In the genomic region with DNA sequence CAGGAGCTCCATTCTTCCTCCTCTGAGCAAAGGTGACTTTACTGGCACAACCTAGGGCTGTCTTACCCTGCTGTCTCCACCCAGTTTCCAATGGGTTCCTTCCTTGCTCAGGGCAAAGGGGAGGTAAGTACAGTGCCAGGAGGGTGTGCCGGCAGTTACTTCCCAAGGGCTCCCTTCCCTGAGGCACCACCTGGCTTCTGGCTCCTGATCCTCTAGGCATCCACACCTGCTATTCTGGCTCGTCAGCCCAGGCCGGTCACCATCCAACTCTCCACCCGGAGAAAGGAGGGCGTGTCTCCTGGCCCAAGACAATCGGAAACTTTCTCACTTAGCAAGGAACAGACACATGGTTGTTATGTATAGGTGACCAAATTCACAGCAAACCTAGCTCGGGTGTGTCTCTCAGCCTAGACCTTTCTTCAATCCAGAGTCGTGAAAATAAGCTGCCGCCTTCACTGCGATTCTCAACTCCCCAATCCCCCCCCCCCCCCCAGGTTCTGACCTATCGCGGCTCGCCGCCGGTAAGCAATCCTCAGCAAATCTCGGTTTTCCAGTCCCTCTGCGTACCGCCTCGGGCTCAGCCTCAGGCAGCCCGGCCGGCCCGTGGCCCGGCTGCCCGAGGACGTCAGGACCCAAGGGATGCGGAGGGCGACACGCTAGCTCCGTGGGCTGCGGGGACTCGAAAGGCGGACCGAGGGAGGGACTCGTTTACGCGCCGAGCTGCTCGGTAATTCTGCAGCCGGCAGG, we compare ENCODE assay signal across 9 mouse cellular contexts. TPM values are rescaled to one million over a fixed set of nuclear protein-coding genes. Genes with fewer than 3 reads are reported as not detected.
DNase-seq lines count a peak whose midpoint lies in the region; ATAC-seq and TF ChIP-seq lines count a peak whose summit lies in the region.
"Had no signal": no experiment of that assay in that cellular context is flagged by ENCODE, and none has a peak within 500 bp of the region (broad histone marks: within the 10 kb centered on the region; RNA-seq: fewer than 3 reads in every experiment).

No protein-coding gene starts in this region.

- DNase-seq in adrenal gland, adult 2 months, result peak; percentile 47
- no peak for DNase-seq in adrenal gland, postnatal 25 days
- DNase-seq in G1E (ENCODE audit: low spot score), result no peak
- DNase-seq in kidney, adult 18-20 months, result peak; percentile 68
- DNase-seq in layer of hippocampus, postnatal 25 days (ENCODE audit: extremely low spot score in 1 of 2, low spot score in 1 of 2), result no peak

- no peaks in the 10 kb centered on the region for H3K36me3 ChIP-seq in G1E (replicated peaks)
- no peaks in the 10 kb centered on the region for H3K36me3 ChIP-seq in forebrain, embryonic 16.5 days (ENCODE audit: control insufficient read depth, insufficient read depth)
- no peaks in the 10 kb centered on the region for H3K36me3 ChIP-seq in lung, embryonic 16.5 days (ENCODE audit: control insufficient read depth, insufficient read depth, low read length)

- H3K4me2 ChIP-seq in forebrain, embryonic 16.5 days (ENCODE audit: low read length), result peak overlapping the region; percentile 92
- H3K4me2 ChIP-seq in lung, embryonic 16.5 days (ENCODE audit: low read depth, low read length), result peak overlapping the region; percentile 88

- no peak overlapping the region for H3K27ac ChIP-seq in forebrain, embryonic 16.5 days (ENCODE audit: low read length)
- H3K27ac ChIP-seq in lung, embryonic 16.5 days (ENCODE audit: low read length), result peak overlapping the region; percentile 93

- no peak for TF ChIP-seq CTCF in G1E (IDR thresholded peaks at IDR 0.05; ENCODE audit: low read depth, low read length)

- peak overlapping the region; percentile 75 for H3K4me3 ChIP-seq in G1E (ENCODE audit: low read depth, low read length)
- H3K4me3 ChIP-seq in forebrain, embryonic 16.5 days (replicated peaks; ENCODE audit: low read length), result peak overlapping the region; percentile 73
- H3K4me3 ChIP-seq in lung, embryonic 16.5 days (ENCODE audit: low read length), result peak overlapping the region; percentile 79

- H3K4me1 ChIP-seq in G1E (ENCODE audit: insufficient read depth, low read depth, low read length), result peaks cover 27% of the 10 kb centered on the region
- peaks cover 68% of the 10 kb centered on the region for H3K4me1 ChIP-seq in forebrain, embryonic 16.5 days (replicated peaks; ENCODE audit: control insufficient read depth, insufficient read depth, low read length)
- peaks cover 86% of the 10 kb centered on the region for H3K4me1 ChIP-seq in lung, embryonic 16.5 days (replicated peaks; ENCODE audit: control insufficient read depth, insufficient read depth, low read length)

- H3K9me3 ChIP-seq in G1E (replicated peaks), result no peaks in the 10 kb centered on the region
- H3K9me3 ChIP-seq in forebrain, embryonic 16.5 days (ENCODE audit: control insufficient read depth, low read length), result no peaks in the 10 kb centered on the region
- no peaks in the 10 kb centered on the region for H3K9me3 ChIP-seq in lung, embryonic 16.5 days (ENCODE audit: control insufficient read depth, low read length)

- H3K9ac ChIP-seq in forebrain, embryonic 16.5 days (replicated peaks; ENCODE audit: low read depth, low read length), result peak overlapping the region; percentile 76
- H3K9ac ChIP-seq in lung, embryonic 16.5 days (ENCODE audit: low read length), result peak overlapping the region; percentile 91

- ATAC-seq in G1E (ENCODE audit: extremely low read depth, insufficient number of reproducible peaks, low FRiP score, poor library complexity, severe bottlenecking), result no peak
- ATAC-seq in forebrain, embryonic 16.5 days, result peak; percentile 41
- ATAC-seq in lung, embryonic 16.5 days (ENCODE audit: low read depth), result peak; percentile 13
- ATAC-seq in erythroid progenitor cell, adult 5-6 weeks (replicated peaks; ENCODE audit: low FRiP score, poor library complexity, severe bottlenecking), result no peak

- WGBS in forebrain, embryonic 16.5 days, result under 1% methylated on average over 39 of the region's 39 CpGs
- WGBS in lung, embryonic 16.5 days, result under 1% methylated on average over 37 of the region's 39 CpGs

- peaks cover 95% of the 10 kb centered on the region for H3K27me3 ChIP-seq in G1E (ENCODE audit: insufficient read depth, low read length)
- H3K27me3 ChIP-seq in forebrain, embryonic 16.5 days (replicated peaks; ENCODE audit: control insufficient read depth, insufficient read depth, low read length), result no peaks in the 10 kb centered on the region
- no peaks in the 10 kb centered on the region for H3K27me3 ChIP-seq in lung, embryonic 16.5 days (ENCODE audit: control insufficient read depth, insufficient read depth, low read depth, low read length)

RNA-seq across cellular contexts. Expression of a gene that starts 12.2 kb away (rescaled TPM):
- total RNA-seq in adrenal gland, adult 2 months (2021), result 10 to 100 TPM; 76.9 to 91.2 TPM
- 204 and 210 TPM in 2 replicates for polyA plus RNA-seq in adrenal gland, adult 2 months (2012; rRNA removed)
- total RNA-seq in adrenal gland, postnatal 25 days (2021), result 64.5 and 70.0 TPM in 2 replicates
- total RNA-seq in G1E (2014; fragmentation: Nextera tagmentation) (0.68 and 1.1 TPM in 2 replicates), G1E (2017) (1.0 and 1.2 TPM in 2 replicates)
- 0.28 and 0.39 TPM in 2 replicates for polyA plus RNA-seq in G1E (2012)
- polyA plus RNA-seq in forebrain, embryonic 16.5 days (2015; fragmentation: Nextera tagmentation; extraction: Ambion mirVana), result 45.9 and 52.5 TPM in 2 replicates
- 49.2 and 52.1 TPM in 2 replicates for polyA plus RNA-seq in lung, embryonic 16.5 days (2015; fragmentation: Nextera tagmentation; extraction: Ambion mirVana)
- not detected in 2 replicates for total RNA-seq in erythroid progenitor cell, adult 5-6 weeks (2015; ENCODE audit: low replicate concordance)
- total RNA-seq in erythroid progenitor cell, adult 5-6 weeks (2017; ENCODE audit: low replicate concordance), result 0.64 TPM in 1 of 2 replicates, not detected in the other
- 10 to 100 TPM; 66.2 to 66.8 TPM for total RNA-seq in layer of hippocampus, postnatal 25 days (2021)
- total RNA-seq: hematopoietic stem cell, adult 5-6 weeks had no signal

RNA-seq across cellular contexts. Expression of a gene that starts 40.6 kb away (rescaled TPM):
- under 1 TPM in 1 of 2 experiments, not detected in 1; 0.90 TPM for total RNA-seq in adrenal gland, adult 2 months (2021)
- polyA plus RNA-seq in adrenal gland, adult 2 months (2012; rRNA removed), result 0.51 and 0.67 TPM in 2 replicates
- total RNA-seq in adrenal gland, postnatal 25 days (2021), result not detected in 2 replicates
- total RNA-seq in G1E (2014; fragmentation: Nextera tagmentation), result not detected in 2 replicates
- total RNA-seq in G1E (2017), result not detected in 2 replicates
- polyA plus RNA-seq in G1E (2012), result not detected in 2 replicates
- not detected in 2 replicates for polyA plus RNA-seq in forebrain, embryonic 16.5 days (2015; fragmentation: Nextera tagmentation; extraction: Ambion mirVana)
- 1.2 TPM in 1 of 2 replicates, not detected in the other for polyA plus RNA-seq in lung, embryonic 16.5 days (2015; fragmentation: Nextera tagmentation; extraction: Ambion mirVana)
- not detected in 2 replicates for total RNA-seq in erythroid progenitor cell, adult 5-6 weeks (2015; ENCODE audit: low replicate concordance)
- total RNA-seq in erythroid progenitor cell, adult 5-6 weeks (2017; ENCODE audit: low replicate concordance), result not detected in 2 replicates
- not detected for total RNA-seq in layer of hippocampus, postnatal 25 days (2021)
- total RNA-seq: hematopoietic stem cell, adult 5-6 weeks had no signal

Comparison
In these comparisons a context has a peak if more than half of its experiments do, and no peak if none do; other contexts are left out.
1. DNase-seq: peak in adrenal gland, adult 2 months (single experiment) and kidney, adult 18-20 months (single experiment); none in adrenal gland, postnatal 25 days (single experiment), G1E (single experiment) and layer of hippocampus, postnatal 25 days (0 of 2).
2. ATAC-seq: peak in forebrain, embryonic 16.5 days (single experiment) and lung, embryonic 16.5 days (single experiment); none in G1E (single experiment) and erythroid progenitor cell, adult 5-6 weeks (single experiment).
3. RNA of a gene that starts 12.2 kb away (total RNA-seq): 76.9 to 91.2 TPM in adrenal gland, adult 2 months, 64.5 to 70.0 TPM in adrenal gland, postnatal 25 days and 66.2 to 66.8 TPM in layer of hippocampus, postnatal 25 days; 0.68 to 1.2 TPM in G1E and 0.64 TPM in erythroid progenitor cell, adult 5-6 weeks; every median in the first group is over 10 times any median in the second.
4. Peak in every context shown above with its lines, with median percentiles within 50 percentile points of each other: H3K4me3 ChIP-seq.